Mouse (Mus musculus) splenic B cell, adult 2 months (primary cell): ENCODE measurements around the gene Galnt11.
"Not testable (repeated sequence)": the region's sequence is repeated elsewhere in the genome, so short reads cannot be mapped to it uniquely, and the experiment has no call there.

ENCODE experiments used
- DNase-seq: peaks from one replicate; pipeline ENCODE4 v3.0.0-alpha.2; 2011; ENCODE audit warnings: low read depth, low spot score
- H3K27me3 ChIP-seq: 2 replicates; pipeline ENCODE4 v1.6.1; 2012; ENCODE audit warnings: mild to moderate bottlenecking, low read length, moderate library complexity, mixed read lengths; ENCODE audit not compliant: control insufficient read depth, poor library complexity, insufficient read depth, severe bottlenecking
- H3K36me3 ChIP-seq: 2 replicates; pipeline ENCODE4 v1.6.1; 2012; ENCODE audit warnings: mild to moderate bottlenecking, low read length, moderate library complexity, mixed read lengths; ENCODE audit not compliant: control insufficient read depth, poor library complexity, insufficient read depth, severe bottlenecking

The Galnt11 gene

GRCm38 (mm10) chr5:25224377-25224776 is 2.7 kb downstream of the Galnt11 start:
- not testable (repeated sequence) for H3K27me3 ChIP-seq, DNase-seq, H3K36me3 ChIP-seq

- Histone ChIP-seq H3K36me3 (no peaks in the 10 kb centered on the region), H3K27me3 (no peaks in the 10 kb centered on the region)
- no peak for DNase-seq
Observed at GRCm38 (mm10) chr5:25243101-25243500, 21.4 kb downstream of the Galnt11 start.

- no peaks in the 10 kb centered on the region for H3K27me3 ChIP-seq
- no peak for DNase-seq
- H3K36me3 ChIP-seq = peaks cover 8% of the 10 kb centered on the region
Observed at GRCm38 (mm10) chr5:25245806-25246472, 24.2 kb downstream of the Galnt11 start.

GRCm38 (mm10) chr5:25246473-25246865 is 24.8 kb downstream of the Galnt11 start:
- no peaks in the 10 kb centered on the region for H3K27me3 ChIP-seq
- DNase-seq = no peak

GRCm38 (mm10) chr5:25247036-25247435 is 25.3 kb downstream of the Galnt11 start:
- no peaks in the 10 kb centered on the region for H3K27me3 ChIP-seq
- no peak for DNase-seq

More at GRCm38 (mm10) chr5:25246473-25246865, 24.8 kb downstream of the Galnt11 start:
- H3K36me3 ChIP-seq = peaks cover 8% of the 10 kb centered on the region

GRCm38 (mm10) chr5:25252423-25252822 is 30.7 kb downstream of the Galnt11 start:
- Histone ChIP-seq H3K27me3 (no peaks in the 10 kb centered on the region), H3K36me3 (peaks cover 21% of the 10 kb centered on the region)
- DNase-seq = no peak

More at GRCm38 (mm10) chr5:25247036-25247435, 25.3 kb downstream of the Galnt11 start:
- peaks cover 8% of the 10 kb centered on the region for H3K36me3 ChIP-seq

- Histone ChIP-seq H3K27me3 (no peaks in the 10 kb centered on the region), H3K36me3 (peaks cover 21% of the 10 kb centered on the region)
- no peak for DNase-seq
Observed at GRCm38 (mm10) chr5:25252825-25253544, 31.3 kb downstream of the Galnt11 start.

GRCm38 (mm10) chr5:25254491-25254890 is 32.8 kb downstream of the Galnt11 start:
- DNase-seq = no peak
- peaks cover 23% of the 10 kb centered on the region for H3K36me3 ChIP-seq

GRCm38 (mm10) chr5:25256686-25257085 is 35.0 kb downstream of the Galnt11 start:
- DNase-seq = no peak
- no peaks in the 10 kb centered on the region for H3K27me3 ChIP-seq
- peaks cover 21% of the 10 kb centered on the region for H3K36me3 ChIP-seq

More at GRCm38 (mm10) chr5:25254491-25254890, 32.8 kb downstream of the Galnt11 start:
- H3K27me3 ChIP-seq = no peaks in the 10 kb centered on the region

- H3K36me3 ChIP-seq = peaks cover 18% of the 10 kb centered on the region
Observed at GRCm38 (mm10) chr5:25261452-25261851, 39.7 kb downstream of the Galnt11 start.

GRCm38 (mm10) chr5:25262266-25262665 is 40.6 kb downstream of the Galnt11 start:
- H3K36me3 ChIP-seq = peaks cover 20% of the 10 kb centered on the region
- no peaks in the 10 kb centered on the region for H3K27me3 ChIP-seq
- no peak for DNase-seq

More at GRCm38 (mm10) chr5:25261452-25261851, 39.7 kb downstream of the Galnt11 start:
- DNase-seq = no peak
- no peaks in the 10 kb centered on the region for H3K27me3 ChIP-seq

GRCm38 (mm10) chr5:25268258-25268888 is 46.7 kb downstream of the Galnt11 start:
- Histone ChIP-seq H3K36me3 (peaks cover 18% of the 10 kb centered on the region), H3K27me3 (no peaks in the 10 kb centered on the region)
- no peak for DNase-seq

GRCm38 (mm10) chr5:25275629-25276028 is 53.9 kb downstream of the Galnt11 start:
- Histone ChIP-seq H3K36me3 (peaks cover 16% of the 10 kb centered on the region; the same call in 1 of the 2 replicates), H3K27me3 (no peaks in the 10 kb centered on the region)
- DNase-seq = no peak

GRCm38 (mm10) chr5:25276365-25276764 is 54.7 kb downstream of the Galnt11 start:
- H3K36me3 ChIP-seq = peaks cover 15% of the 10 kb centered on the region; the same call in 1 of the 2 replicates
- H3K27me3 ChIP-seq = no peaks in the 10 kb centered on the region
- no peak for DNase-seq

GRCm38 (mm10) chr5:25283988-25284387 is 62.3 kb downstream of the Galnt11 start:
- H3K36me3 ChIP-seq = peaks cover 13% of the 10 kb centered on the region; the same call in 1 of the 2 replicates
- no peaks in the 10 kb centered on the region for H3K27me3 ChIP-seq
- no peak for DNase-seq
